In genomic region chr4:89469406-89469805, GRCm38 (mm10) we compare ENCODE assay signal across 15 mouse cellular contexts.
A peak's percentile ranks its signal among the peaks of the same experiment; 100 is the strongest.
DNase-seq lines count a peak whose midpoint lies in the region; ATAC-seq and TF ChIP-seq lines count a peak whose summit lies in the region.
"Had no signal": no experiment of that assay in that cellular context is flagged by ENCODE, and none has a peak within 500 bp of the region (broad histone marks: within the 10 kb centered on the region; RNA-seq: fewer than 3 reads in every experiment).

No protein-coding gene starts in this region.

- H3K4me2 ChIP-seq in heart, embryonic 12.5 days = no peak overlapping the region
- no peak overlapping the region for H3K4me2 ChIP-seq in kidney, embryonic 16.5 days (replicated peaks; ENCODE audit: low read depth, low read length)
- H3K4me2 ChIP-seq in limb, embryonic 12.5 days = no peak overlapping the region
- H3K4me2 ChIP-seq: liver, embryonic 13.5 days had no signal

- ATAC-seq in heart, embryonic 12.5 days (ENCODE audit: insufficient number of reproducible peaks, low FRiP score) = no peak
- peak; percentile 75 for ATAC-seq in kidney, embryonic 16.5 days (ENCODE audit: low FRiP score, low TSS enrichment)
- no peak for ATAC-seq in limb, embryonic 12.5 days (ENCODE audit: insufficient number of reproducible peaks, insufficient read depth, low FRiP score, low TSS enrichment, low read depth)

- no peaks in the 10 kb centered on the region for H3K36me3 ChIP-seq in heart, embryonic 12.5 days
- no peaks in the 10 kb centered on the region for H3K36me3 ChIP-seq in kidney, embryonic 16.5 days (ENCODE audit: insufficient read depth, low read length)
- H3K36me3 ChIP-seq in limb, embryonic 12.5 days = no peaks in the 10 kb centered on the region
- H3K36me3 ChIP-seq: liver, embryonic 13.5 days had no signal

- peak overlapping the region; percentile 31 for H3K27ac ChIP-seq in heart, embryonic 12.5 days (ENCODE audit: poor library complexity, severe bottlenecking)
- peak overlapping the region; percentile 2; the same call in 1 of the 2 replicates for H3K27ac ChIP-seq in kidney, embryonic 16.5 days (ENCODE audit: low read length)
- H3K27ac ChIP-seq in embryonic fibroblast, embryonic 13.5 days (ENCODE audit: insufficient read depth, low read length) = peak overlapping the region; percentile 90
- H3K27ac ChIP-seq in limb, embryonic 12.5 days = peak overlapping the region; percentile 78
- H3K27ac ChIP-seq: liver, embryonic 13.5 days had no signal

- intact Hi-C loops in heart, postnatal 10 days (cut with DNase I) = no loop called here

- H3K27me3 ChIP-seq in heart, embryonic 12.5 days (replicated peaks) = no peaks in the 10 kb centered on the region
- H3K27me3 ChIP-seq in kidney, embryonic 16.5 days (ENCODE audit: insufficient read depth, low read length) = no peaks in the 10 kb centered on the region
- H3K27me3 ChIP-seq in limb, embryonic 12.5 days = no peaks in the 10 kb centered on the region
- H3K27me3 ChIP-seq: liver, embryonic 13.5 days; megakaryocyte, embryonic 14.5 days had no signal

- WGBS in heart, embryonic 12.5 days = 61% methylated on average over 3 of the region's 3 CpGs
- 32% methylated on average over 3 of the region's 3 CpGs for WGBS in kidney, embryonic 16.5 days
- 72% methylated on average over 3 of the region's 3 CpGs for WGBS in limb, embryonic 12.5 days

- 0 out of 2 replicates have a peak, but pooled peaks cover 2% of the 10 kb centered on the region for H3K4me1 ChIP-seq in heart, embryonic 12.5 days (replicated peaks)
- peaks cover 8% of the 10 kb centered on the region; the same call in 1 of the 2 replicates for H3K4me1 ChIP-seq in kidney, embryonic 16.5 days (ENCODE audit: insufficient read depth, low read length)
- peaks cover 24% of the 10 kb centered on the region for H3K4me1 ChIP-seq in embryonic fibroblast, embryonic 13.5 days (ENCODE audit: control insufficient read depth, insufficient read depth, low read length)
- H3K4me1 ChIP-seq in limb, embryonic 12.5 days (replicated peaks) = peaks cover 18% of the 10 kb centered on the region

- no peak overlapping the region for H3K9ac ChIP-seq in heart, embryonic 12.5 days
- H3K9ac ChIP-seq in kidney, embryonic 16.5 days (replicated peaks; ENCODE audit: low read length) = no peak overlapping the region
- no peak overlapping the region for H3K9ac ChIP-seq in limb, embryonic 12.5 days (replicated peaks)
- H3K9ac ChIP-seq: liver, embryonic 13.5 days had no signal

- no peaks in the 10 kb centered on the region for H3K9me3 ChIP-seq in heart, embryonic 12.5 days (replicated peaks)
- H3K9me3 ChIP-seq in kidney, embryonic 16.5 days (ENCODE audit: low read length) = no peaks in the 10 kb centered on the region
- H3K9me3 ChIP-seq in limb, embryonic 12.5 days = no peaks in the 10 kb centered on the region
- H3K9me3 ChIP-seq: liver, embryonic 13.5 days; megakaryocyte, embryonic 14.5 days had no signal

- DNase-seq in heart, postnatal 10 days = no peak
- DNase-seq in kidney, adult 11 months = no peak
- no peak for DNase-seq in right cerebral cortex, postnatal 14 days
- DNase-seq in ovary, postnatal 14 days (ENCODE audit: low spot score) = no peak
- DNase-seq: cerebellum, postnatal 25 days; kidney, adult 18-20 months; liver, embryonic 13.5 days; right cerebral cortex, postnatal 25 days; thymus, postnatal 25 days had no signal

- no peak for TF ChIP-seq POLR2A in embryonic fibroblast, embryonic 13.5 days (IDR thresholded peaks at IDR 0.05; ENCODE audit: low read depth, low read length)

- H3K4me3 ChIP-seq in heart, embryonic 12.5 days = no peak overlapping the region
- H3K4me3 ChIP-seq in kidney, embryonic 16.5 days (ENCODE audit: low read length) = no peak overlapping the region
- H3K4me3 ChIP-seq in embryonic fibroblast, embryonic 13.5 days (ENCODE audit: insufficient read depth, low read length) = no peak overlapping the region
- no peak overlapping the region for H3K4me3 ChIP-seq in limb, embryonic 12.5 days (replicated peaks)
- H3K4me3 ChIP-seq: liver, embryonic 13.5 days; megakaryocyte, embryonic 14.5 days; myocyte had no signal

- no peak for TF ChIP-seq CTCF in embryonic fibroblast, embryonic 13.5 days (IDR thresholded peaks at IDR 0.05; ENCODE audit: borderline replicate concordance, insufficient read depth, low read length)

Comparison
In these comparisons a context has a peak if more than half of its experiments do, and no peak if none do; other contexts are left out.
1. H3K27ac ChIP-seq: peak in every context shown above with its lines; median percentile 90 in embryonic fibroblast, embryonic 13.5 days; 78 in limb, embryonic 12.5 days; 31 in heart, embryonic 12.5 days; 2 in kidney, embryonic 16.5 days.